Mouse (Mus musculus): Measurements from ENCODE around the gene Ambp.

- TF ChIP-seq CTCF (IDR thresholded peaks at IDR 0.05; ENCODE audit: low read depth) (no peak), EP300 (optimal IDR thresholded peaks at IDR 0.05) (no peak)
These were observed 11.7 kb upstream of the Ambp start for GRCm38 (mm10) chr4:63166323-63166722.

Data from stomach, postnatal 0 days (tissue).